Mouse (Mus musculus): ENCODE data around the gene Zfp148. TPM values are rescaled to one million over a fixed set of nuclear protein-coding genes. Genes with fewer than 3 reads are reported as not detected.

Gene Zfp148
- total RNA-seq, 1 experiment, result 19.5 TPM

- Histone ChIP-seq H3K27ac (ENCODE audit: insufficient read depth, low read depth, low read length, poor library complexity, severe bottlenecking) (no peak overlapping the region), H3K4me3 (ENCODE audit: insufficient read depth in 1 of 2, low read depth in 1 of 2, low read length in 2 of 2, poor library complexity in 1 of 2, severe bottlenecking in 1 of 2) (no peak overlapping the region), H3K4me1 (ENCODE audit: control insufficient read depth in 2 of 2, insufficient read depth in 2 of 2, low read length in 2 of 2, poor library complexity in 1 of 2) (peaks cover 2 to 6% of the 10 kb centered on the region in 2 experiments; a peak in 3 of 4 replicates), H3K9ac (ENCODE audit: insufficient read depth, low read depth, low read length, poor library complexity, severe bottlenecking) (no peak overlapping the region), H3K36me3 (ENCODE audit: control insufficient read depth, insufficient read depth, low read length, poor library complexity, severe bottlenecking) (no peaks in the 10 kb centered on the region), H3K9me3 (ENCODE audit: control insufficient read depth, insufficient read depth, low read depth, low read length) (no peaks in the 10 kb centered on the region)
- no peak for TF ChIP-seq ZNF384 (IDR thresholded peaks at IDR 0.05; ENCODE audit: low read depth, low read length)
- TF ChIP-seq MAFK (IDR thresholded peaks at IDR 0.05; ENCODE audit: insufficient read depth, low read depth, low read length), result no peak
- TF ChIP-seq CHD2 (IDR thresholded peaks at IDR 0.05; ENCODE audit: low read depth, low read length), result no peak
- no peak for TF ChIP-seq HCFC1 (IDR thresholded peaks at IDR 0.05; ENCODE audit: borderline replicate concordance, insufficient read depth, low read length)
- no peak for TF ChIP-seq ZC3H11A (IDR thresholded peaks at IDR 0.05; ENCODE audit: borderline replicate concordance, low read depth, low read length)
- no peak for DNase-seq (ENCODE audit: low read depth, low spot score)
- in situ Hi-C loops (cut with MboI; ENCODE audit: low sequenced_read_pairs in 2 of 2, unreplicated experiment in 2 of 2), result no loop called here
These were observed 6.8 kb downstream of the Zfp148 start for GRCm38 (mm10) chr16:33387420-33387819.

DNA sequence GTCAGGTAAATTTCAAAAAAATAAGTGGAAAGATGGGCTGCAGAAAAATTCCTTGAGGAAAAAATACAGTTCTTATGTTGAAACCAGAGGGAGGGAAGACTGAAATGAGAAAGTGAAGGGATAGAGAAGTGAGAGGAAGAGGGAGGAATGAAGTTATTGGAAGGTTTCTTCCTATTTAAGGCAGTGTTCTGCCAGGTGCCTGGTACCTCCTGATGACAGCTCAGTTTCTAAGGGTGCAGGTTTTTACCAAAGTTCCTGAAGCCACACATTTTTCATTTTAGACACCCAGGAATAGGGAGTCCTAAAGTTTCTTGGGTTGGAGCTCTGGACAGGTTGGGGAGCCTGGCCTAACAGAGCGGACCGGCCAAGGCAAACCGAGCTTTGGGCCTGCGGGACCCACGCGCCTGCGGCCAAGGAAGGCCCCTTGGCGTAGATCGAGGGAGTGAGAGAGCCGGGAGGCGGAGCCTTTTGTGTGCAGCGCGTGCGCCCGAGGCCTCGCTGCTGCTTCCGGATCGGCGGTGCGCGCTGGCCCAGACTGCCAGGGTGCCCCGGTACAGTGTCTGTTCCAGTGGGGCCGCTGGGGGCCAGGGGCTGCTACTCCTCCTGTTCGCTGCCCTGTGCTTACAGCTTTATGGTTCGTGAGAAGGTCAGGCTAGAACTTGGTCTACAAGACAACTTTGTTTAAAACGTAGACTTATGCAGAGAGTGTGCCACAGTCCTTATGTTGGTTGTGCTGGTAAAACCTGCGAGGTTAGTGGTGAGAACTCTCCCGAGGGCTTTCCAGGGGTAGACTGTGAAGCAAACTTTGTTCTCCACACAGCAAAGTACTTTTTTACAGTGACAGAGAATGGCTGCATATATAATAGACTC is 19.5 kb downstream of the Zfp148 start:
- Histone ChIP-seq H3K4me3 (ENCODE audit: insufficient read depth in 1 of 2, low read depth in 1 of 2, low read length in 2 of 2, poor library complexity in 1 of 2, severe bottlenecking in 1 of 2) (peak overlapping the region; percentile 66 to 75), H3K9ac (ENCODE audit: insufficient read depth, low read depth, low read length, poor library complexity, severe bottlenecking) (peak overlapping the region; percentile 77), H3K9me3 (ENCODE audit: control insufficient read depth, insufficient read depth, low read depth, low read length) (no peaks in the 10 kb centered on the region), H3K4me1 (ENCODE audit: control insufficient read depth in 2 of 2, insufficient read depth in 2 of 2, low read length in 2 of 2, poor library complexity in 1 of 2) (peaks cover 5 to 10% of the 10 kb centered on the region in 2 experiments; a peak in 2 of 4 replicates), H3K36me3 (ENCODE audit: control insufficient read depth, insufficient read depth, low read length, poor library complexity, severe bottlenecking) (no peaks in the 10 kb centered on the region), H3K27ac (ENCODE audit: insufficient read depth, low read depth, low read length, poor library complexity, severe bottlenecking) (no peak overlapping the region)
- TF ChIP-seq HCFC1 (IDR thresholded peaks at IDR 0.05; ENCODE audit: borderline replicate concordance, insufficient read depth, low read length) (peak; percentile 45; the same call in 1 of the 2 replicates), MAFK (IDR thresholded peaks at IDR 0.05; ENCODE audit: insufficient read depth, low read depth, low read length) (no peak)
- DNase-seq (ENCODE audit: low read depth, low spot score), result peak; percentile 57
- in situ Hi-C loops (cut with MboI; ENCODE audit: low sequenced_read_pairs in 2 of 2, unreplicated experiment in 2 of 2), result no loop called here

- Histone ChIP-seq H3K27ac (ENCODE audit: insufficient read depth, low read depth, low read length, poor library complexity, severe bottlenecking) (no peak overlapping the region), H3K36me3 (ENCODE audit: control insufficient read depth, insufficient read depth, low read length, poor library complexity, severe bottlenecking) (no peaks in the 10 kb centered on the region), H3K4me1 (ENCODE audit: control insufficient read depth in 2 of 2, insufficient read depth in 2 of 2, low read length in 2 of 2, poor library complexity in 1 of 2) (peaks cover 5 to 10% of the 10 kb centered on the region in 2 experiments; a peak in 2 of 4 replicates), H3K9me3 (ENCODE audit: control insufficient read depth, insufficient read depth, low read depth, low read length) (no peaks in the 10 kb centered on the region), H3K9ac (ENCODE audit: insufficient read depth, low read depth, low read length, poor library complexity, severe bottlenecking) (no peak overlapping the region), H3K4me3 (ENCODE audit: insufficient read depth in 1 of 2, low read depth in 1 of 2, low read length in 2 of 2, poor library complexity in 1 of 2, severe bottlenecking in 1 of 2) (peak overlapping the region in 1 of 2 experiments; percentile 75; a peak in 1 of 4 replicates)
- no peak for TF ChIP-seq ZC3H11A (IDR thresholded peaks at IDR 0.05; ENCODE audit: borderline replicate concordance, low read depth, low read length)
- no peak for TF ChIP-seq MAFK (IDR thresholded peaks at IDR 0.05; ENCODE audit: insufficient read depth, low read depth, low read length)
- no peak for TF ChIP-seq HCFC1 (IDR thresholded peaks at IDR 0.05; ENCODE audit: borderline replicate concordance, insufficient read depth, low read length)
- TF ChIP-seq CHD2 (IDR thresholded peaks at IDR 0.05; ENCODE audit: low read depth, low read length), result no peak
- no peak for TF ChIP-seq ZNF384 (IDR thresholded peaks at IDR 0.05; ENCODE audit: low read depth, low read length)
- no peak for DNase-seq (ENCODE audit: low read depth, low spot score)
- in situ Hi-C loops (cut with MboI; ENCODE audit: low sequenced_read_pairs in 2 of 2, unreplicated experiment in 2 of 2), result no loop called here
These were observed 20.3 kb downstream of the Zfp148 start for GRCm38 (mm10) chr16:33400943-33401342.

GRCm38 (mm10) chr16:33403258-33403657 is 22.6 kb downstream of the Zfp148 start:
- TF ChIP-seq CHD2 (IDR thresholded peaks at IDR 0.05; ENCODE audit: low read depth, low read length) (no peak), MAFK (IDR thresholded peaks at IDR 0.05; ENCODE audit: insufficient read depth, low read depth, low read length) (0 out of 2 replicates have a peak, but pooled peaks have one; percentile 11)
- DNase-seq (ENCODE audit: low read depth, low spot score), result no peak
- Histone ChIP-seq H3K9ac (ENCODE audit: insufficient read depth, low read depth, low read length, poor library complexity, severe bottlenecking) (no peak overlapping the region), H3K36me3 (ENCODE audit: control insufficient read depth, insufficient read depth, low read length, poor library complexity, severe bottlenecking) (no peaks in the 10 kb centered on the region), H3K9me3 (ENCODE audit: control insufficient read depth, insufficient read depth, low read depth, low read length) (no peaks in the 10 kb centered on the region), H3K4me1 (ENCODE audit: control insufficient read depth in 2 of 2, insufficient read depth in 2 of 2, low read length in 2 of 2, poor library complexity in 1 of 2) (peaks cover 5 to 8% of the 10 kb centered on the region in 2 experiments; a peak in 2 of 4 replicates), H3K27ac (ENCODE audit: insufficient read depth, low read depth, low read length, poor library complexity, severe bottlenecking) (no peak overlapping the region), H3K4me3 (ENCODE audit: insufficient read depth in 1 of 2, low read depth in 1 of 2, low read length in 2 of 2, poor library complexity in 1 of 2, severe bottlenecking in 1 of 2) (no peak overlapping the region)
- in situ Hi-C loops (cut with MboI; ENCODE audit: low sequenced_read_pairs in 2 of 2, unreplicated experiment in 2 of 2), result no loop called here

Data from ES-E14 (cell line).